Mouse (Mus musculus): ENCODE results near the gene Rbbp9.

Gene Rbbp9

GRCm38 (mm10) chr2:144502134-144502533 lies 48.5 kb downstream of the Rbbp9 start:
- no peak for DNase-seq (ENCODE audit: inconsistent ontology term)

Data from Muller cell, postnatal 12 days (primary cell).